Mouse (Mus musculus) ovary, postnatal 10 days (tissue): ENCODE data around the gene Mkln1.

ENCODE experiments used
- DNase-seq: peaks from one replicate; pipeline ENCODE4 v3.0.0; 2022; ENCODE audit warnings: low spot score

The Mkln1 gene

GRCm38 (mm10) chr6:31399206-31399549 lies 643 bp downstream of the Mkln1 start:
- DNase-seq, result no peak

GRCm38 (mm10) chr6:31399566-31399965 lies 1.0 kb downstream of the Mkln1 start:
- DNase-seq, result no peak

GRCm38 (mm10) chr6:31411017-31411416 lies 12.5 kb downstream of the Mkln1 start:
- DNase-seq, result no peak

GRCm38 (mm10) chr6:31412487-31412886 lies 14.0 kb downstream of the Mkln1 start:
- DNase-seq, result no peak

- no peak for DNase-seq
These were observed 15.0 kb downstream of the Mkln1 start for GRCm38 (mm10) chr6:31413556-31413955.

- no peak for DNase-seq
These were observed 15.8 kb downstream of the Mkln1 start for GRCm38 (mm10) chr6:31414303-31414702.

GRCm38 (mm10) chr6:31425428-31425827 lies 26.9 kb downstream of the Mkln1 start:
- DNase-seq, result no peak

- no peak for DNase-seq
These were observed 38.7 kb downstream of the Mkln1 start for GRCm38 (mm10) chr6:31437264-31437663.

- DNase-seq, result no peak
These were observed 46.7 kb downstream of the Mkln1 start for GRCm38 (mm10) chr6:31445258-31445657.

GRCm38 (mm10) chr6:31453735-31454134 lies 55.2 kb downstream of the Mkln1 start:
- DNase-seq, result no peak

- no peak for DNase-seq
These were observed 56.8 kb downstream of the Mkln1 start for GRCm38 (mm10) chr6:31455376-31455775.

GRCm38 (mm10) chr6:31456988-31457387 lies 58.5 kb downstream of the Mkln1 start:
- DNase-seq, result no peak

- no peak for DNase-seq
These were observed 70.9 kb downstream of the Mkln1 start for GRCm38 (mm10) chr6:31469431-31469830.

GRCm38 (mm10) chr6:31478221-31478620 lies 79.7 kb downstream of the Mkln1 start:
- no peak for DNase-seq

GRCm38 (mm10) chr6:31480008-31480407 lies 81.5 kb downstream of the Mkln1 start:
- DNase-seq, result no peak

GRCm38 (mm10) chr6:31486601-31487000 lies 88.1 kb downstream of the Mkln1 start:
- DNase-seq, result no peak

GRCm38 (mm10) chr6:31489950-31490349 lies 91.4 kb downstream of the Mkln1 start:
- no peak for DNase-seq

GRCm38 (mm10) chr6:31495122-31495731 lies 96.7 kb downstream of the Mkln1 start:
- DNase-seq, result no peak

GRCm38 (mm10) chr6:31496227-31496626 lies 97.7 kb downstream of the Mkln1 start:
- no peak for DNase-seq

- no peak for DNase-seq
These were observed 101.3 kb downstream of the Mkln1 start for GRCm38 (mm10) chr6:31499836-31500235.

- no peak for DNase-seq
These were observed 101.7 kb downstream of the Mkln1 start for GRCm38 (mm10) chr6:31500260-31500659.

- DNase-seq, result no peak
These were observed 102.2 kb downstream of the Mkln1 start for GRCm38 (mm10) chr6:31500691-31501090.

- DNase-seq, result no peak
These were observed 104.1 kb downstream of the Mkln1 start for GRCm38 (mm10) chr6:31502614-31503013.

GRCm38 (mm10) chr6:31513726-31514125 lies 115.2 kb downstream of the Mkln1 start:
- no peak for DNase-seq
